Mouse (Mus musculus): ENCODE results near the gene Tnfrsf21.

- TF ChIP-seq CTCF (IDR thresholded peaks at IDR 0.05; ENCODE audit: low read depth), result no peak
- no peak for TF ChIP-seq EP300 (IDR thresholded peaks at IDR 0.05; ENCODE audit: low read depth)
Observed at GRCm38 (mm10) chr17:43025819-43026593, 9.7 kb downstream of the Tnfrsf21 start.
